Mouse (Mus musculus): ENCODE results near the gene Rep15. TPM values are rescaled to one million over a fixed set of nuclear protein-coding genes. Genes with fewer than 3 reads are reported as not detected.

The Rep15 gene
- polyA plus RNA-seq, 1 experiment from 2014 or later = 1.1 TPM

DNA sequence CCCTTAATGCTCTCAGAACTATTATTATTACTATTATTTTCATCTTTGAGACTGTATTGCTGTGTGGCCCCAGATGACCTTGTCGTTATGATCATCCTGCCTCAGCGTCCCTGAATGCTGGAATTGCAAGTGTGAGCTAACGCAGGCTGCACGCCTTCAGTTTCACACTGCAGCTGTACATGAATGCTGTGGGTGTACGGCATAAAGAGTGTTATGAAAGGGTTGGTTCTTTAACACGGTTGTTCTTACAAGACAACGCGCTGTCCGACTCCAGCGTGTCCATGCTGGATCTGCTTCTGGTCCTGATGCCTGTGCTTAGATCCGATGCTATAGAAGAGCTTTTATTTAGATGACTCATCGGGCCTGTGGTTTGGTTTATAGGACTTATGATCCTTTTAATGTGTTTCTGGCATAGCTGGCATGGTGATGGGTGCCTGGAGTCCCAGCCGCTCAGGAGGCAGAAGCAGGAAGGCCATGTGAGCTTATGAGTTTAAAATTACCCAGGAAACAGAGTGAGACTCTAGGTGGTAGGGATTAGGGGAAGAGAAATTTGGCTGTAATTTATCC, 16.9 kb downstream of the Rep15 start:
- no peak for TF ChIP-seq CTCF (IDR thresholded peaks at IDR 0.05; ENCODE audit: low read depth)
- no peak for ATAC-seq (ENCODE audit: insufficient read depth)
- Histone ChIP-seq H3K4me1 (ENCODE audit: insufficient read depth) (peaks cover under 1% of the 10 kb centered on the region; the same call in 1 of the 2 replicates), H3K4me2 (no peak overlapping the region), H3K9ac (no peak overlapping the region), H3K4me3 (ENCODE audit: low read depth, low read length) (no peak overlapping the region), H3K36me3 (ENCODE audit: insufficient read depth) (peaks cover 70% of the 10 kb centered on the region), H3K9me3 (ENCODE audit: low read depth, low read length) (no peaks in the 10 kb centered on the region), H3K27me3 (ENCODE audit: insufficient read depth, low read length) (no peaks in the 10 kb centered on the region), H3K27ac (ENCODE audit: low read depth) (no peak overlapping the region)
- no peak for DNase-seq
- 92% methylated on average over 13 of the region's 13 CpGs for WGBS

GRCm38 (mm10) chr6:147051666-147052065, 19.3 kb downstream of the Rep15 start:
- Histone ChIP-seq H3K36me3 (ENCODE audit: insufficient read depth) (peaks cover 83% of the 10 kb centered on the region), H3K4me2 (no peak overlapping the region), H3K9ac (no peak overlapping the region), H3K9me3 (ENCODE audit: low read depth, low read length) (no peaks in the 10 kb centered on the region), H3K4me3 (ENCODE audit: low read depth, low read length) (no peak overlapping the region), H3K27me3 (ENCODE audit: insufficient read depth, low read length) (no peaks in the 10 kb centered on the region), H3K27ac (ENCODE audit: low read depth) (no peak overlapping the region), H3K4me1 (ENCODE audit: insufficient read depth) (no peaks in the 10 kb centered on the region)
- 94% methylated on average over 8 of the region's 8 CpGs for whole genome bisulfite sequencing
- no peak for TF ChIP-seq CTCF (IDR thresholded peaks at IDR 0.05; ENCODE audit: low read depth)
- ATAC-seq (ENCODE audit: insufficient read depth) (no peak), DNase-seq (no peak)

DNA sequence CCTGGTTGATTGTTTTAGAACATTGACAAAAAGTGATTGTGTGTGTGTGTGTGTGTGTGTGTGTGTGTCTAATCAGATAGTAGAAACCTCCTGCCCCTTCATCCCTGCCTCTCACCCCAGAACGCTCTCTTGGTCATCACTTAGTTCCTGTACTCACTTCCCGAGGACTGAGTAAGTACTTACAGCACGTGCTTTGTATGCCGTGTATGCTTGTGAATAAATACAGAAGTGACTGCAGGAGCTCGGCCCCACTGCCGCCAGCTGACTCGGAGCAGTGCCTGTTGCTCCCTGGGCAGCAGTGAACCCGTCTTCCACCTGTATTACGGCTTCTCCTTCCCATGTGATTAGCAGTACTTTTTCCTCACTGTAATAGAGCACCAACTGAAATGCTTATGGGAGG, 20.1 kb downstream of the Rep15 start:
- Histone ChIP-seq H3K4me2 (no peak overlapping the region), H3K36me3 (ENCODE audit: insufficient read depth) (peaks cover 88% of the 10 kb centered on the region), H3K27ac (ENCODE audit: low read depth) (no peak overlapping the region), H3K27me3 (ENCODE audit: insufficient read depth, low read length) (no peaks in the 10 kb centered on the region), H3K9ac (no peak overlapping the region), H3K4me3 (ENCODE audit: low read depth, low read length) (no peak overlapping the region), H3K4me1 (ENCODE audit: insufficient read depth) (no peaks in the 10 kb centered on the region), H3K9me3 (ENCODE audit: low read depth, low read length) (no peaks in the 10 kb centered on the region)
- TF ChIP-seq CTCF (IDR thresholded peaks at IDR 0.05; ENCODE audit: low read depth) = no peak
- ATAC-seq (ENCODE audit: insufficient read depth) (no peak), DNase-seq (no peak)
- WGBS = 82% methylated on average over 9 of the region's 9 CpGs

- Histone ChIP-seq H3K9ac (no peak overlapping the region), H3K36me3 (ENCODE audit: insufficient read depth) (peaks cover 78% of the 10 kb centered on the region), H3K9me3 (ENCODE audit: low read depth, low read length) (no peaks in the 10 kb centered on the region), H3K4me1 (ENCODE audit: insufficient read depth) (no peaks in the 10 kb centered on the region), H3K4me3 (ENCODE audit: low read depth, low read length) (no peak overlapping the region), H3K27ac (ENCODE audit: low read depth) (no peak overlapping the region), H3K27me3 (ENCODE audit: insufficient read depth, low read length) (no peaks in the 10 kb centered on the region), H3K4me2 (no peak overlapping the region)
- 86% methylated on average over 19 of the region's 19 CpGs for WGBS
- TF ChIP-seq CTCF (IDR thresholded peaks at IDR 0.05; ENCODE audit: low read depth) = no peak
- DNase-seq (no peak), ATAC-seq (ENCODE audit: insufficient read depth) (no peak)
Observed at GRCm38 (mm10) chr6:147053785-147054646, 21.6 kb downstream of the Rep15 start.

DNA sequence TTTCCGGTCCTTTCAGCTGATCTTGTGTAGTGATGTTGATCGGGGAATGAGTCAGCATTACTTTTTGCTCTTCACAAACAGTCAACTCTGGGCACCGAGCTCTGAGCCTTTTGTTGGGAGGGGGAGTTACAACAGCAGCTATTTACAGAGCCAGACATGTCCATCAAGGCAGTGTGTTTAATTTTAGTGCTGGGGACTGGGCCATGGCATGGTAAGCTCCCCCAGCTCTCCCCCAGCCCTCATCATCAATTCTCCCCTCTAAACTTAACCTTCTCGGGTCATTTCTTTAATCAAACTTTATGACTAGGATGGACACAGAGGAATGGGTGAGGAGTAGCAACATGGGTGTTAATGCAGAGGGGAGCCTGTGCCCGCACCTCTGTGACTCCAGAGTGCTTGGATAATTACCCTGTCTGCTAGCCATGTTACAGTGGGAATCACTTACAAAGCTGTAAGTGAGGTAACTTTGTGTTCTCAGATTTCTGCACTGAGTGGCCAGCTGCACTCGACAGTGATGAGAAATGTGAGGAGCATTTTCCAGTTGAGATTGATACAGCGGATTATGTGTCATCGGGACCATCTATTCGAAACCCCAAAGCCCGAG, 23.1 kb downstream of the Rep15 start:
- WGBS = 86% methylated on average over 10 of the region's 10 CpGs
- DNase-seq (no peak), ATAC-seq (ENCODE audit: insufficient read depth) (no peak)
- H3K4me2 ChIP-seq = no peak overlapping the region
- H3K4me3 ChIP-seq (ENCODE audit: low read depth, low read length) = no peak overlapping the region
- H3K9ac ChIP-seq = no peak overlapping the region
- no peaks in the 10 kb centered on the region for H3K9me3 ChIP-seq (ENCODE audit: low read depth, low read length)
- H3K27ac ChIP-seq (ENCODE audit: low read depth) = no peak overlapping the region
- no peaks in the 10 kb centered on the region for H3K4me1 ChIP-seq (ENCODE audit: insufficient read depth)
- H3K27me3 ChIP-seq (ENCODE audit: insufficient read depth, low read length) = no peaks in the 10 kb centered on the region
- no peak for TF ChIP-seq CTCF (IDR thresholded peaks at IDR 0.05; ENCODE audit: low read depth)
- peaks cover 75% of the 10 kb centered on the region for H3K36me3 ChIP-seq (ENCODE audit: insufficient read depth)

- 0 out of 2 replicates have a peak, but pooled peaks have one; percentile 6 for TF ChIP-seq CTCF (IDR thresholded peaks at IDR 0.05; ENCODE audit: low read depth)
- ATAC-seq (ENCODE audit: insufficient read depth) = 0 out of 2 replicates have a peak, but pooled peaks have one; percentile 41
- Histone ChIP-seq H3K27me3 (ENCODE audit: insufficient read depth, low read length) (no peaks in the 10 kb centered on the region), H3K9me3 (ENCODE audit: low read depth, low read length) (no peaks in the 10 kb centered on the region), H3K4me1 (ENCODE audit: insufficient read depth) (no peaks in the 10 kb centered on the region), H3K9ac (no peak overlapping the region), H3K27ac (ENCODE audit: low read depth) (no peak overlapping the region), H3K4me3 (ENCODE audit: low read depth, low read length) (no peak overlapping the region), H3K36me3 (ENCODE audit: insufficient read depth) (peaks cover 74% of the 10 kb centered on the region), H3K4me2 (no peak overlapping the region)
- DNase-seq = peak; percentile 34
- 60% methylated on average over 7 of the region's 7 CpGs for WGBS
Observed at GRCm38 (mm10) chr6:147059326-147059725, 26.9 kb downstream of the Rep15 start.

DNA sequence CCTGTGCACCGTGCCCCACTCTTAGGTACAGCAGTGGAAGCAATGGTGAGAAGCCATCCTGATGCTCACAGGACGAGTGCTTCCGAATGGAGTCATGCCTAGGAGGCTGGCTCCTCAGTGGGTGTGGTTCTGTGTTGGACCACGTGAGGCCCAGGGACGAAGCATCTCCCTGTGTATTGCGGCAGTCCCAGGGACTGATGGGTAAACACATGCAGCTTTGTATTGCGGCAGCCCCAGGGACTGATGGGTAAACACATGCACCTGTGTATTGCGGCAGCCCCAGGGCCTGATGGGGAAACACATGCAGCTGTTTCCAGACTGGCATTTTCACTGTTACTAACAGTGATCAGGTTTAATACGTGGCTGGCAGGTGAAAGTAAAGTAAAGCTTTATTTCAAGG, 29.2 kb downstream of the Rep15 start:
- DNase-seq = no peak
- 81% methylated on average over 9 of the region's 9 CpGs for WGBS

More for the DNA sequence above, 29.2 kb downstream of the Rep15 start:
- Histone ChIP-seq H3K4me2 (no peak overlapping the region), H3K9ac (no peak overlapping the region), H3K27ac (ENCODE audit: low read depth) (no peak overlapping the region), H3K9me3 (ENCODE audit: low read depth, low read length) (no peaks in the 10 kb centered on the region), H3K27me3 (ENCODE audit: insufficient read depth, low read length) (no peaks in the 10 kb centered on the region), H3K36me3 (ENCODE audit: insufficient read depth) (peaks cover 67% of the 10 kb centered on the region), H3K4me1 (ENCODE audit: insufficient read depth) (no peaks in the 10 kb centered on the region), H3K4me3 (ENCODE audit: low read depth, low read length) (no peak overlapping the region)
- no peak for ATAC-seq (ENCODE audit: insufficient read depth)
- no peak for TF ChIP-seq CTCF (IDR thresholded peaks at IDR 0.05; ENCODE audit: low read depth)

Measured in lung, embryonic 14.5 days (tissue).